Mouse (Mus musculus): ENCODE data around the gene Ccdc69.
"Not testable (repeated sequence)": the region's sequence is repeated elsewhere in the genome, so short reads cannot be mapped to it uniquely, and the experiment has no call there.

Gene Ccdc69

GRCm38 (mm10) chr11:55096731-55097462 is 19.0 kb upstream of the Ccdc69 start:
- DNase-seq = no peak

GRCm38 (mm10) chr11:55096296-55096695 is 18.4 kb upstream of the Ccdc69 start:
- DNase-seq = not testable (repeated sequence)

- no peak for DNase-seq
Observed at GRCm38 (mm10) chr11:55093096-55093495, 15.2 kb upstream of the Ccdc69 start.

- DNase-seq = no peak
Observed at GRCm38 (mm10) chr11:55089892-55090291, 12.0 kb upstream of the Ccdc69 start.

- DNase-seq = peak; percentile 86 to 87
Observed at GRCm38 (mm10) chr11:55087006-55087405, 9.1 kb upstream of the Ccdc69 start.

GRCm38 (mm10) chr11:55085396-55085795 is 7.5 kb upstream of the Ccdc69 start:
- DNase-seq = peak; percentile 46 to 68

- no peak for DNase-seq
Observed at GRCm38 (mm10) chr11:55084629-55085028, 6.7 kb upstream of the Ccdc69 start.

- no peak for DNase-seq
Observed at GRCm38 (mm10) chr11:55081206-55081605, 3.3 kb upstream of the Ccdc69 start.

- DNase-seq = no peak
Observed at GRCm38 (mm10) chr11:55079180-55079579, 1.2 kb upstream of the Ccdc69 start.

GRCm38 (mm10) chr11:55078502-55078901 is 571 bp upstream of the Ccdc69 start:
- no peak for DNase-seq

- DNase-seq = no peak
Observed at GRCm38 (mm10) chr11:55076234-55076633, 1.7 kb downstream of the Ccdc69 start.

GRCm38 (mm10) chr11:55075602-55076001 is 2.3 kb downstream of the Ccdc69 start:
- peak; percentile 72 to 79 for DNase-seq

- DNase-seq = no peak
Observed at GRCm38 (mm10) chr11:55073191-55073590, 4.7 kb downstream of the Ccdc69 start.

- DNase-seq = no peak
Observed at GRCm38 (mm10) chr11:55072467-55072866, 5.5 kb downstream of the Ccdc69 start.

GRCm38 (mm10) chr11:55071344-55071743 is 6.6 kb downstream of the Ccdc69 start:
- DNase-seq = no peak

- DNase-seq = no peak
Observed at GRCm38 (mm10) chr11:55069023-55069422, 8.9 kb downstream of the Ccdc69 start.

- no peak for DNase-seq
Observed at GRCm38 (mm10) chr11:55066921-55067320, 11.0 kb downstream of the Ccdc69 start.

- no peak for DNase-seq
Observed at GRCm38 (mm10) chr11:55062856-55063255, 15.1 kb downstream of the Ccdc69 start.

GRCm38 (mm10) chr11:55060802-55061201 is 17.1 kb downstream of the Ccdc69 start:
- no peak for DNase-seq

GRCm38 (mm10) chr11:55057511-55057910 is 20.4 kb downstream of the Ccdc69 start:
- no peak for DNase-seq

GRCm38 (mm10) chr11:55050837-55051510 is 27.0 kb downstream of the Ccdc69 start:
- DNase-seq = no peak

- DNase-seq = no peak
Observed at GRCm38 (mm10) chr11:55046600-55046999, 31.3 kb downstream of the Ccdc69 start.

GRCm38 (mm10) chr11:55041348-55041747 is 36.6 kb downstream of the Ccdc69 start:
- peak in 1 of 2 experiments; percentile 55 for DNase-seq

- peak; percentile 82 to 91 for DNase-seq
Observed at GRCm38 (mm10) chr11:55039591-55039990, 38.3 kb downstream of the Ccdc69 start.
